Mouse (Mus musculus) heart, postnatal 0 days (tissue): ENCODE results near the gene Gab1.

Experiments
- CTCF ChIP-seq: IDR thresholded peaks from 2 replicates; pipeline ENCODE4 v1.5.1; 2016; ENCODE audit warnings: antibody characterized with exemption, control low read depth, low read depth
- EP300 ChIP-seq: IDR thresholded peaks from 2 replicates; pipeline ENCODE4 v1.6.1; 2016; ENCODE audit warnings: antibody characterized with exemption, low read depth

GRCm38 (mm10) chr8:80825136-80825535, 55.2 kb downstream of the Gab1 start:
- no peak for TF ChIP-seq CTCF
- TF ChIP-seq EP300: no peak
